Mouse (Mus musculus) brain, embryonic 14.5 days (tissue): Measurements from ENCODE around the gene Ralgds.

Experiments used
- CTCF ChIP-seq: fragments of 200-500 bp; IDR thresholded peaks from 2 replicates; pipeline ENCODE4 v1.5.1; 2012; ENCODE audit warnings: inconsistent platforms, mild to moderate bottlenecking, moderate library complexity, borderline replicate concordance; ENCODE audit not compliant: insufficient read depth, insufficient read length; ENCODE audit errors: extremely low read depth
- POLR2A ChIP-seq: fragments of 200-500 bp; IDR thresholded peaks from 2 replicates; pipeline ENCODE4 v1.6.1; 2012; ENCODE audit warnings: mild to moderate bottlenecking, inconsistent platforms, borderline replicate concordance; ENCODE audit not compliant: poor library complexity, insufficient read depth, insufficient read length, severe bottlenecking; ENCODE audit errors: extremely low read depth

DNA sequence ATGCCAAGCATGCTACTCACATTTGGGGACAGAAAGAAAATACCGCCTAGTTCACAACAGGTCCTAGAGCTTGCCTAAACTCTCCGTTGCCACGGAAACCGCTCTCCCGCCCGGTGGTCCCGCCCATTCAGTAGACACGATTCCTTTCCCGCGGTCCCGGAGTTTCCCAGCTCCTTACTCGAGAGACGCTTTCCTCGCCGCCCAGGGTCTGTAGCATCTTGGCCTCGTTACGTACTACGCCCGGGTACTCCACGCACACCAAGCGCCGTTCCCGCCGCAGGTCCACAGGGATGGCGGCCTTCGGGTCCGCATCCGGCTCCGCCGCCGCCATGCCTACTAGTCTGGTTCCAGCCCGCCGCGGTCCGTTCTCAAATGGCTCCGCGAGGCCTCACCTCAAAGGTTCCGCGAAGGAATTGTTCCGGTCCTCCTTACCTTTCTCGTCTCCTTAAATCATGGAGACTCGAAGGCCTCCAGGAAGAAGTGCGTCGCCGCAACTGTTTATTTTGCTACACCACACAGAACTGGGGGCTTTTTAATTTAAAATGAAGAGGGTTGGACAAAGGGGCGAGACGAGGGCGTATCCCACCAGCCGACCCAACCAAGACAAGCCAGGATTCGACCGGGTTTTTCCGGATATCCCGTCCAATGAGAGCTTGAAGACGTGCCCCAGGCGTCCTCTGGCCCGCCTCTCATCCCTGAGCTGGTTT is 69.9 kb downstream of the Ralgds start:
- TF ChIP-seq CTCF (no peak), POLR2A (peak; percentile 23; the same call in 1 of the 2 replicates)
